Mouse (Mus musculus) forebrain, embryonic 11.5 days (tissue): Measurements from ENCODE around the gene Cdh16. TPM values are rescaled to one million over a fixed set of nuclear protein-coding genes. Genes with fewer than 3 reads are reported as not detected.

Experiments
- ATAC-seq: fragments of 200-750 bp; cut with Nextera tagmentation; replicated peaks from 2 replicates; pipeline ENCODE4 v1.8.0; 2017; ENCODE audit warnings: moderate TSS enrichment; ENCODE audit not compliant: low FRiP score
- DNase-seq: peaks from one replicate; pipeline ENCODE4 v3.0.0-alpha.2; 2017; ENCODE audit warnings: low spot score
- H3K27ac ChIP-seq: fragments of 300-500 bp; sonication (generic); 2 replicates; pipeline ENCODE4 v1.5.1; 2014; ENCODE audit warnings: low read depth, low read length
- H3K27me3 ChIP-seq: fragments of 300-500 bp; sonication (generic); 2 replicates; pipeline ENCODE4 v1.6.1; 2014; ENCODE audit warnings: mild to moderate bottlenecking, low read length, mixed read lengths; ENCODE audit not compliant: control insufficient read depth, insufficient read depth
- H3K36me3 ChIP-seq: fragments of 300-500 bp; sonication (generic); 2 replicates; pipeline ENCODE4 v1.6.1; 2014; ENCODE audit warnings: mild to moderate bottlenecking, low read length, moderate library complexity, mixed read lengths; ENCODE audit not compliant: control insufficient read depth, insufficient read depth
- H3K4me1 ChIP-seq: fragments of 300-500 bp; sonication (generic); replicated peaks from 2 replicates; pipeline ENCODE4 v1.6.1; 2014; ENCODE audit warnings: low read length, mixed read lengths; ENCODE audit not compliant: control insufficient read depth, insufficient read depth
- H3K4me2 ChIP-seq: fragments of 300-500 bp; sonication (generic); 2 replicates; pipeline ENCODE4 v1.6.1; 2014; ENCODE audit warnings: low read depth, mild to moderate bottlenecking, low read length, moderate library complexity, mixed read lengths; ENCODE audit not compliant: severe bottlenecking
- H3K4me3 ChIP-seq: fragments of 300-500 bp; sonication (generic); 2 replicates; pipeline ENCODE4 v1.5.1; 2014; ENCODE audit warnings: low read depth, low read length
- H3K9ac ChIP-seq: fragments of 300-500 bp; sonication (generic); 2 replicates; pipeline ENCODE4 v1.6.1; 2014; ENCODE audit warnings: low read length
- H3K9me3 ChIP-seq: fragments of 300-500 bp; sonication (generic); 2 replicates; pipeline ENCODE4 v1.6.1; 2016; ENCODE audit warnings: low read length, mixed read lengths; ENCODE audit not compliant: control insufficient read depth
- whole genome bisulfite sequencing: fragments of 180-500 bp; shearing (Covaris S2); extraction: QIAGEN DNeasy Blood & Tissue Kit; methylation state at CpG from one replicate; pipeline ENCODE4 v1.1.7; 2014; 5-methylcytosine and 5-hydroxymethylcytosine counted together
- polyA plus RNA-seq: library from polyadenylated mRNA; unstranded; fragments of >200 nt; fragmentation: Nextera tagmentation; extraction: Ambion mirVana; gene quantifications from 2 replicates; pipeline ENCODE4 v1.2.1, GENCODE M21; 2014

Gene Cdh16
- polyA plus RNA-seq, 1 experiment from 2014 or later: not detected

DNA sequence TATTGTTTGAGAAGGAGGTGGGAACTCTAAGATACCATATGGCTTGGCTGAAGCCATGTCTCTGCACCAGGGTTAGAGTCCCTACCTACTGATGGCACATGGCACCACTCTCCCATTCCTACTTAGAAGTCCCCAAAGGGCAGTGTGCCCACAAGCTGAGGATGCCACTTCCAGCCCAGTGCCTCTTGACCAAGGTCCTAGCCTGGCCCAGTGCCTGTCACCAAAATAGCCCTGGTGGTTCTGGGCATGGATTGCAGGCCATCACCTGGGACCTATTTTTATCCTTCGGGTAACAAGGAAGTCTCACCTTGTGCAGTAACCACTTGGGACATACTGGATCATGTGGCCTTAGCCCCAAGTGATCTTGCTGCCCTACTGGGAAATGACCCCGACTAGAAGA, 16.3 kb downstream of the Cdh16 start:
- H3K9ac ChIP-seq: no peak overlapping the region
- no peaks in the 10 kb centered on the region for H3K36me3 ChIP-seq
- no peak overlapping the region for H3K27ac ChIP-seq
- H3K9me3 ChIP-seq: no peaks in the 10 kb centered on the region
- WGBS: 82% methylated on average over 2 of the region's 2 CpGs
- H3K4me3 ChIP-seq: no peak overlapping the region
- H3K27me3 ChIP-seq: no peaks in the 10 kb centered on the region
- DNase-seq (no peak), ATAC-seq (no peak)
- no peak overlapping the region for H3K4me2 ChIP-seq
- no peaks in the 10 kb centered on the region for H3K4me1 ChIP-seq

DNA sequence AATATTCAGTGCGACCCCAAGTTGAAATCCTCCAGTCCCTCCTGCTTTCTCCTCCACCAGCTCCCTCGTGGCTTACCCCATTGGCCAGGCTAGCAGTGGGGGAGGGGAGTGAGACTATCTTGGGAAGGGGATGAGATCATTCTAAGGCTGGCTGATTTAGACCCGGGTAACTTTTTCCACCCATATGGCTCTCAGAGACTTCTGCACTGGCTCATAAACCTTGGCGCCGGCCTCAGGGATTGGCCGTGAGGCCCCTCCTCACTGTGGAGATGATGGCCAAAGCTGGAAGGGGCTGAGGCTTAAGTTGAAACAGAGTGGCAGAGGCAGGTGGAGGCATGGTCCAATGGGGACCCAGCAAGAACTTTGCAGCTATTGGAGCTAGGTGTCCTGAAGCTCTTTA, 17.9 kb downstream of the Cdh16 start:
- 61% methylated on average over 6 of the region's 6 CpGs for WGBS

GRCm38 (mm10) chr8:104603245-104603593, 21.0 kb downstream of the Cdh16 start:
- Histone ChIP-seq H3K9ac (no peak overlapping the region), H3K36me3 (no peaks in the 10 kb centered on the region; the same call in 1 of the 2 replicates), H3K9me3 (no peaks in the 10 kb centered on the region), H3K4me3 (no peak overlapping the region), H3K4me2 (no peak overlapping the region), H3K27me3 (no peaks in the 10 kb centered on the region), H3K27ac (no peak overlapping the region), H3K4me1 (0 out of 2 replicates have a peak, but pooled peaks cover 3% of the 10 kb centered on the region)
- no peak for ATAC-seq
- no peak for DNase-seq
- 69% methylated on average over 4 of the region's 4 CpGs for WGBS

More for the DNA sequence above, 17.9 kb downstream of the Cdh16 start:
- no peak overlapping the region for H3K27ac ChIP-seq
- H3K4me2 ChIP-seq: no peak overlapping the region
- no peaks in the 10 kb centered on the region for H3K27me3 ChIP-seq
- H3K36me3 ChIP-seq: no peaks in the 10 kb centered on the region
- H3K9ac ChIP-seq: no peak overlapping the region
- DNase-seq (no peak), ATAC-seq (no peak)
- H3K4me3 ChIP-seq: no peak overlapping the region
- H3K4me1 ChIP-seq: 0 out of 2 replicates have a peak, but pooled peaks cover 3% of the 10 kb centered on the region
- no peaks in the 10 kb centered on the region for H3K9me3 ChIP-seq

DNA sequence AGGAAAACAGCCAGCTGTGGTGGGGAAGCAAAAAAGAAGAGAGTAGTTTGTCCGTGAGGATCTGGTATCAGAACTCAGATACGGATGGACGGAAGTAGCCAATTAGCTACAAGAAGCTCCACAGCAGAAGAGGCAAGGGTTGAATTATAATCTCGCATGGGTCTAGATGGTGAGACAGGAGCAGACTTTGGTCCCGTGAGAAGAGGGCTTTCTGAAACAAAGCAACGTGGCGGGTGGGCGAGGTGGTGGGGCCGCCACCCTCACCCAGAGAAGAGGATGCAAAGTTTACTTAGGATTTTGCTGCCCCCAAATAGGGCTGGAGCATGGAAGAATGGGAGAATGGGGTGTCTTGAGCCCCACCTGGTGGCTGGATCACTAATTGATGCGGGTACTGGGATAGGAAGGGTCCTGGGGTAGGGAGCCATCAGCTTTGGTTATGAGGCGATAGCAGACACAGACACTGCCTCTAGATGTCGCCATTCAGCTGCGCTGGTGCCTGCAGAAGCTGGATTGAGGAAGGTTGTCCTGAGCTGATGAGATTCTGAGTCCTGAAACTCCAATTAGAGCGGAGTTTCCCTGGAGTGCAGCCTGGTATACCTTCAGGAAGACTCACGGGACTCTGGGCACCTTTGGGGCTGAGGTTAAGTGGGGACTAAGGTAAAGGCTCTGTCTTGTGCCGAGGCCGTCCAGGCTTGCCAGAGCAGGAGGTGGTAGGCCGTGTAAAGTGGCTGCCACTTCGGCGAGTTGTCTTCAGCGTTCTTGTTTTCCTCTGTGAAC, 21.5 kb downstream of the Cdh16 start:
- H3K4me1 ChIP-seq: 0 out of 2 replicates have a peak, but pooled peaks cover 3% of the 10 kb centered on the region
- H3K4me3 ChIP-seq: peak overlapping the region; percentile 17
- H3K27ac ChIP-seq: no peak overlapping the region
- peak overlapping the region; percentile 16; the same call in 1 of the 2 replicates for H3K9ac ChIP-seq
- WGBS: 19% methylated on average over 21 of the region's 21 CpGs
- peak overlapping the region; percentile 47 for H3K4me2 ChIP-seq
- DNase-seq: peak; percentile 94
- no peaks in the 10 kb centered on the region for H3K9me3 ChIP-seq
- no peaks in the 10 kb centered on the region; the same call in 1 of the 2 replicates for H3K36me3 ChIP-seq
- ATAC-seq: peak; percentile 95
- H3K27me3 ChIP-seq: no peaks in the 10 kb centered on the region

GRCm38 (mm10) chr8:104601941-104602371, 22.2 kb downstream of the Cdh16 start:
- peak; percentile 57 for ATAC-seq
- Histone ChIP-seq H3K4me2 (peak overlapping the region; percentile 47; the same call in 1 of the 2 replicates), H3K27me3 (no peaks in the 10 kb centered on the region), H3K9me3 (no peaks in the 10 kb centered on the region), H3K27ac (no peak overlapping the region), H3K4me1 (0 out of 2 replicates have a peak, but pooled peaks cover 3% of the 10 kb centered on the region), H3K9ac (peak overlapping the region; percentile 16; the same call in 1 of the 2 replicates), H3K4me3 (peak overlapping the region; percentile 17; the same call in 1 of the 2 replicates), H3K36me3 (no peaks in the 10 kb centered on the region; the same call in 1 of the 2 replicates)
- peak; percentile 53 for DNase-seq
- WGBS: 3% methylated on average over 12 of the region's 12 CpGs

DNA sequence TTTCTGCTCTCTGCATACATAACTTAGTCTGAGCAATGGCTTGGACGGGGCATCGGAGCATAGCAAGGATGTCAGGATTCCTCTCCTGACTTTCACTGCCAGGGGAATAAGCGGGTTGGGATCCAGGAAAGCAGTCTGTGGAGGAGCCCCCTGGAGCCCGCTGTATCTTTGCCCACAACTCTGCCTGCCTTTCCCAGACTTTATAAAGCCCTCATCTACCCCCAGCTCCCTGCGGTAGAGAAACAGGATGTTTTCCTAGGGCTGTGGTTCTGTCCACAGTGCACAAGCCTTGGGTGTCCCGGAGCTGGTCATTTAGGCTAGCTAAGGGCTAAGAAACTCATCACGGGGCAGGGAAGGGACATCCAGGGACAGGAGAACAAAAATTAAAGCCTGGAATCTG, 22.8 kb downstream of the Cdh16 start:
- ATAC-seq: no peak
- H3K4me1 ChIP-seq: 0 out of 2 replicates have a peak, but pooled peaks cover 3% of the 10 kb centered on the region
- H3K9ac ChIP-seq: no peak overlapping the region
- H3K9me3 ChIP-seq: no peaks in the 10 kb centered on the region
- H3K27me3 ChIP-seq: no peaks in the 10 kb centered on the region
- no peaks in the 10 kb centered on the region; the same call in 1 of the 2 replicates for H3K36me3 ChIP-seq
- WGBS: 39% methylated on average over 7 of the region's 7 CpGs
- no peak overlapping the region for H3K4me2 ChIP-seq
- H3K27ac ChIP-seq: no peak overlapping the region
- peak; percentile 41 for DNase-seq
- no peak overlapping the region for H3K4me3 ChIP-seq

- Histone ChIP-seq H3K9me3 (no peaks in the 10 kb centered on the region), H3K4me1 (0 out of 2 replicates have a peak, but pooled peaks cover 3% of the 10 kb centered on the region), H3K4me3 (no peak overlapping the region), H3K27me3 (no peaks in the 10 kb centered on the region), H3K27ac (no peak overlapping the region), H3K36me3 (peaks cover 7% of the 10 kb centered on the region), H3K4me2 (no peak overlapping the region), H3K9ac (no peak overlapping the region)
- DNase-seq: peak; percentile 13
- WGBS: 77% methylated on average over 6 of the region's 6 CpGs
- ATAC-seq: no peak
Observed at GRCm38 (mm10) chr8:104598496-104598895, 25.7 kb downstream of the Cdh16 start.

DNA sequence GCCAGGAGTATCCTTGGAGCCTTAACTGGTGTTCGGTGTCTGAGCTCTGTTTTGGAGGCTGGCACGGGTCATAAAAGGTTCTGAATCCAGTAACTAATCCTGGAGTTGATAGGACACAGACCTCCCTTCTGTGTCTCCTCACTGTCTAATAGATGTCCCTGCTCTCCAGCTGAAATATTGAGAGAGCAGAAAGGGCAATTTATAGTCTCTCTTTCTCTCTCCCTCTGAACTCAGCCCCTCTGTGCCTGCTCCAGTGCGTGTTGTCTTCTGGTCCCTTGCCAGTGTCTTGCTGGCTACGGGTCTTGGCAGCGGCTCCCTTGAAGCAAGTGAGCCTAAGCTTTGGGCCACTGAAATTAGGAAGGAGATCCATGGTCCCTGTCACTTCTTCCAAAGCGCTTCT, 26.5 kb downstream of the Cdh16 start:
- Histone ChIP-seq H3K4me3 (no peak overlapping the region), H3K4me2 (no peak overlapping the region), H3K9me3 (no peaks in the 10 kb centered on the region), H3K27ac (no peak overlapping the region), H3K4me1 (0 out of 2 replicates have a peak, but pooled peaks cover 3% of the 10 kb centered on the region), H3K36me3 (peaks cover 7% of the 10 kb centered on the region), H3K9ac (no peak overlapping the region), H3K27me3 (no peaks in the 10 kb centered on the region)
- 88% methylated on average over 6 of the region's 6 CpGs for WGBS
- DNase-seq (peak; percentile 10), ATAC-seq (no peak)
